23 mouse cellular contexts compared by ENCODE assay signal in the genomic region with DNA sequence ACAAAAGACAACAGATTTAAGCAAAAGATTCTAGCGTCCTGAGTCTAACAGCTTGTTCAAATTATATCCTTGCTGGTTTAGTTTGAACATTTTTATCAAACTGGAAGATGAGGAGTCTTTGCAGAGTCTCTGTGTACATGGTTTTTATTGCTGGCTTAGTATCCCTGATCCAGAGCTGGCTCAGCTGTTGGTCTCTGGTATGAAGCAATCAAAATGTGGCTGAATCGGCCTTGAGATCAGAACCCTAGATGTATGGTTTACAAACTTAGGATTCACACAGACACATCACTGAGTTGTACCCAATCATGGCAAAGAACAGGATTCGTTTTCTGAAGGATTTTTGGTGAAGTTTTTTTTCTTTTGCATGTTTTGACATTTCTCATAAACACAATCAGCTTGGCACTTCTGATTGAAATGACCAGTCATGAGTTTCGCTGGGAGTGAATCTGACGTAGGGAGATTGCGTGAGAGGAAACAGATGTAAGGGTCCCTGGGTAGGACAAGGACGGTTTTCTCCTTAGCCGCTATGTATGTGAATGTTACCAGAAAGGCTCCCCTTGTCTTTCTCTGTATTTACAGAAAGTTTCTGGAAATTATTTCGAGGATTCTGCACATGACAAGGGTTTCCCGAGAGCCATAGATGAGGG.
"Had no signal": no experiment of that assay in that cellular context is flagged by ENCODE, and none has a peak within 500 bp of the region (broad histone marks: within the 10 kb centered on the region; RNA-seq: fewer than 3 reads in every experiment).

No protein-coding gene starts in this region.

- H3K4me3 ChIP-seq: layer of hippocampus, adult 2 months; limb, embryonic 10.5 days; limb, embryonic 13.5 days; liver, embryonic 12.5 days; liver, embryonic 15.5 days; midbrain, embryonic 13.5 days; myocyte; neural tube, embryonic 13.5 days had no signal

- H3K36me3 ChIP-seq: limb, embryonic 10.5 days; limb, embryonic 13.5 days; liver, embryonic 12.5 days; liver, embryonic 15.5 days; midbrain, embryonic 13.5 days; neural tube, embryonic 13.5 days had no signal

- ATAC-seq: intestine, embryonic 16.5 days; liver, embryonic 12.5 days; midbrain, embryonic 13.5 days; midbrain, embryonic 16.5 days had no signal

- H3K27me3 ChIP-seq: limb, embryonic 13.5 days; liver, embryonic 12.5 days; liver, embryonic 15.5 days; midbrain, embryonic 13.5 days had no signal

- H3K4me2 ChIP-seq: limb, embryonic 13.5 days; liver, embryonic 12.5 days; liver, embryonic 15.5 days; midbrain, embryonic 13.5 days; neural tube, embryonic 13.5 days had no signal

- DNase-seq: kidney, adult 18-20 months; kidney, adult 9 months; kidney, postnatal 14 days; kidney, postnatal 4 days; layer of hippocampus, adult 9-11 months; liver; lung, adult 2 months; retina, postnatal 1 day; right cerebral cortex, postnatal 25 days; spleen, adult 18-20 months; thymus, adult 18-20 months; thymus, postnatal 36 days had no signal

- H3K9ac ChIP-seq: limb, embryonic 13.5 days; liver, embryonic 12.5 days; liver, embryonic 15.5 days; midbrain, embryonic 13.5 days; neural tube, embryonic 13.5 days had no signal

- H3K27ac ChIP-seq: layer of hippocampus, adult 2 months; limb, embryonic 10.5 days; limb, embryonic 13.5 days; liver, embryonic 12.5 days; liver, embryonic 15.5 days; macrophage; midbrain, embryonic 13.5 days; neural tube, embryonic 13.5 days had no signal

- H3K9me3 ChIP-seq: limb, embryonic 10.5 days; limb, embryonic 13.5 days; liver, embryonic 12.5 days; liver, embryonic 15.5 days; midbrain, embryonic 13.5 days; neural tube, embryonic 13.5 days had no signal

- H3K4me1 ChIP-seq: liver, embryonic 12.5 days; liver, embryonic 15.5 days had no signal
